Mouse (Mus musculus): ENCODE measurements around the gene Kcnab1. TPM values are rescaled to one million over a fixed set of nuclear protein-coding genes. Genes with fewer than 3 reads are reported as not detected.

The Kcnab1 gene
- polyA plus RNA-seq, 1 experiment from 2014 or later = 0.33 TPM

GRCm38 (mm10) chr3:65204356-65205075 lies 95.3 kb downstream of the Kcnab1 start:
- Histone ChIP-seq H3K36me3 (replicated peaks) (no peaks in the 10 kb centered on the region), H3K9me3 (replicated peaks) (no peaks in the 10 kb centered on the region), H3K9ac (no peak overlapping the region), H3K27ac (replicated peaks) (no peak overlapping the region), H3K4me3 (replicated peaks) (no peak overlapping the region), H3K27me3 (no peaks in the 10 kb centered on the region), H3K4me1 (replicated peaks) (no peaks in the 10 kb centered on the region), H3K4me2 (no peak overlapping the region)
- WGBS (ENCODE audit: insufficient replicate concordance) = 61% methylated on average over 6 of the region's 6 CpGs
- ATAC-seq (ENCODE audit: insufficient read depth) = no peak

GRCm38 (mm10) chr3:65205539-65206020 lies 96.4 kb downstream of the Kcnab1 start:
- no peak overlapping the region for H3K4me3 ChIP-seq (replicated peaks)
- H3K9ac ChIP-seq = no peak overlapping the region
- WGBS (ENCODE audit: insufficient replicate concordance) = 64% methylated on average over 8 of the region's 8 CpGs
- no peak overlapping the region for H3K27ac ChIP-seq (replicated peaks)
- no peak overlapping the region for H3K4me2 ChIP-seq
- no peak for ATAC-seq (ENCODE audit: insufficient read depth)
- H3K36me3 ChIP-seq (replicated peaks) = no peaks in the 10 kb centered on the region
- no peaks in the 10 kb centered on the region for H3K9me3 ChIP-seq (replicated peaks)
- H3K4me1 ChIP-seq (replicated peaks) = no peaks in the 10 kb centered on the region
- H3K27me3 ChIP-seq = no peaks in the 10 kb centered on the region

DNA sequence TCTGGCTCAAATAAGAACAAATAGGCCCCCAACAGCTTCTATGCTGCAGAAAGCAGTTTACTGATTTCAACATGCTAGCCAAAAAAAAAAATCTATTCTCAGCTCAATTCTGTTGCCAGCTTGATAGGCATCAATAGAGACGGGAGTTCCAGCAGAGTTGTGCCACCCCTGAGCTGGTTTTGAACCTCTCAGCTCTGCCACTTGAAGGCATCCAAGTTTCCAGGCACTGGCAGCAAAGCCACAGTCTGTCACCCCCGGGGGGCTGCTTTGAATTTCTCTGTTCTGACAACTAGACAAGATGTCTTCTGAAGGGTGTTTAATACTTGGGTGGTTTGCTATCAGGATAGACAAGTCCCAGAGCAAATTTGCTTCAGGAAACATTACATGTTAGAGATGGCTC lies 104.5 kb downstream of the Kcnab1 start:
- H3K9ac ChIP-seq = no peak overlapping the region
- H3K4me2 ChIP-seq = no peak overlapping the region
- H3K36me3 ChIP-seq (replicated peaks) = no peaks in the 10 kb centered on the region
- H3K9me3 ChIP-seq (replicated peaks) = no peaks in the 10 kb centered on the region
- no peak overlapping the region for H3K4me3 ChIP-seq (replicated peaks)
- ATAC-seq (ENCODE audit: insufficient read depth) = no peak
- no peak overlapping the region for H3K27ac ChIP-seq (replicated peaks)
- no peaks in the 10 kb centered on the region for H3K4me1 ChIP-seq (replicated peaks)
- no peaks in the 10 kb centered on the region for H3K27me3 ChIP-seq
- 40% methylated on average over 2 of the region's 2 CpGs for WGBS (ENCODE audit: insufficient replicate concordance)

DNA sequence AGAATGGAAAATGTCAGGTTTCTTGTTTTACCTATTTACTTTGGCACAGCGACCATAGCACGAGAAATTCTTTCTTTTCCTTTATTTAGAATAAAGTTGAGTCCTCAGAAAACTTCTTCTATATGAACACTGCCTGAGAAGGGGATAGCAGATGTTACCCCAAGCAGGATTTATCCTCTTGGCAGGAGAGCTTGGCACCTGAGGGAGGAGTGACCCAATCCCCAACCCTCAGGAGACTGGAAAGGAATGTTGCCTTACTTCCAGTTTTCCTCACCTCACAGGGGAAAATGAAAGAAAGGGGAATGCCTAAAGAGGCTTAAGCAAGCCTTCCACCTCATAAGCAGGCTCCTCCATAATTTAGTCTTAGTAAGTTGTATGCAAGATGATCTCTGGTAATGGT lies 105.5 kb downstream of the Kcnab1 start:
- ATAC-seq (ENCODE audit: insufficient read depth) = no peak
- Histone ChIP-seq H3K9ac (no peak overlapping the region), H3K4me2 (no peak overlapping the region), H3K27me3 (no peaks in the 10 kb centered on the region), H3K4me3 (replicated peaks) (no peak overlapping the region), H3K27ac (replicated peaks) (no peak overlapping the region), H3K9me3 (replicated peaks) (no peaks in the 10 kb centered on the region), H3K36me3 (replicated peaks) (no peaks in the 10 kb centered on the region), H3K4me1 (replicated peaks) (no peaks in the 10 kb centered on the region)
- WGBS (ENCODE audit: insufficient replicate concordance) = 38% methylated on average over 2 of the region's 2 CpGs

GRCm38 (mm10) chr3:65217673-65218579 lies 108.7 kb downstream of the Kcnab1 start:
- no peak overlapping the region for H3K27ac ChIP-seq (replicated peaks)
- no peak overlapping the region for H3K9ac ChIP-seq
- H3K4me2 ChIP-seq = no peak overlapping the region
- no peaks in the 10 kb centered on the region for H3K27me3 ChIP-seq
- ATAC-seq (ENCODE audit: insufficient read depth) = no peak
- no peaks in the 10 kb centered on the region for H3K4me1 ChIP-seq (replicated peaks)
- WGBS (ENCODE audit: insufficient replicate concordance) = 64% methylated on average over 7 of the region's 7 CpGs
- no peak overlapping the region for H3K4me3 ChIP-seq (replicated peaks)
- no peaks in the 10 kb centered on the region for H3K36me3 ChIP-seq (replicated peaks)
- H3K9me3 ChIP-seq (replicated peaks) = no peaks in the 10 kb centered on the region

- Histone ChIP-seq H3K9me3 (replicated peaks) (no peaks in the 10 kb centered on the region), H3K36me3 (replicated peaks) (no peaks in the 10 kb centered on the region), H3K4me2 (no peak overlapping the region), H3K27ac (replicated peaks) (no peak overlapping the region), H3K9ac (no peak overlapping the region), H3K4me3 (replicated peaks) (no peak overlapping the region), H3K27me3 (no peaks in the 10 kb centered on the region), H3K4me1 (replicated peaks) (no peaks in the 10 kb centered on the region)
- ATAC-seq (ENCODE audit: insufficient read depth) = no peak
Measured at GRCm38 (mm10) chr3:65220287-65220686, 111.1 kb downstream of the Kcnab1 start.

- Histone ChIP-seq H3K4me3 (replicated peaks) (no peak overlapping the region), H3K9me3 (replicated peaks) (no peaks in the 10 kb centered on the region), H3K27ac (replicated peaks) (no peak overlapping the region), H3K4me2 (no peak overlapping the region), H3K27me3 (no peaks in the 10 kb centered on the region), H3K4me1 (replicated peaks) (no peaks in the 10 kb centered on the region), H3K9ac (no peak overlapping the region), H3K36me3 (replicated peaks) (no peaks in the 10 kb centered on the region)
- 59% methylated on average over 2 of the region's 2 CpGs for WGBS (ENCODE audit: insufficient replicate concordance)
- ATAC-seq (ENCODE audit: insufficient read depth) = no peak
Measured at GRCm38 (mm10) chr3:65223635-65224034, 114.5 kb downstream of the Kcnab1 start.

DNA sequence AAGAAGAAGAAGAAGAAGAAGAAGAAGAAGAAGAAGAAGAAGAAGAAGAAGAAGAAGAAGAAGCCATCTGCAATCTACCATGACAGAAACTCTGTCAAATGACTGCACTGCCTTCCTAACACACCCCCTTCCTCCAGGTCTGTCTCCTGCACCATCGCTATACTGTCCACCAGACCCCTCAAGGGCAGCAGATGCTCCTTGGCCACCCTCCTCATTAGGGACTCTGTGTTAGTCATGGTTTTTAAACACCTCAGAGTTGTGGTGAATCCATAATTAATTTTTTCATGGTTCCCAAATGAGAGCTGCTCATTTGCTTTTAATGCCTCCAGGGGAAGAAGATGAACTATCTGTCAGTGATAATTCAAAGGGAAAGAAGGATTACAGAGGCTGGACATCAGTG lies 121.8 kb downstream of the Kcnab1 start:
- H3K9ac ChIP-seq = no peak overlapping the region
- no peak overlapping the region for H3K4me3 ChIP-seq (replicated peaks)
- H3K4me2 ChIP-seq = no peak overlapping the region
- no peaks in the 10 kb centered on the region for H3K9me3 ChIP-seq (replicated peaks)
- 70% methylated on average over 1 of the region's 1 CpGs for WGBS (ENCODE audit: insufficient replicate concordance)
- H3K27ac ChIP-seq (replicated peaks) = no peak overlapping the region
- H3K27me3 ChIP-seq = no peaks in the 10 kb centered on the region
- ATAC-seq (ENCODE audit: insufficient read depth) = no peak
- no peaks in the 10 kb centered on the region for H3K4me1 ChIP-seq (replicated peaks)
- no peaks in the 10 kb centered on the region for H3K36me3 ChIP-seq (replicated peaks)

DNA sequence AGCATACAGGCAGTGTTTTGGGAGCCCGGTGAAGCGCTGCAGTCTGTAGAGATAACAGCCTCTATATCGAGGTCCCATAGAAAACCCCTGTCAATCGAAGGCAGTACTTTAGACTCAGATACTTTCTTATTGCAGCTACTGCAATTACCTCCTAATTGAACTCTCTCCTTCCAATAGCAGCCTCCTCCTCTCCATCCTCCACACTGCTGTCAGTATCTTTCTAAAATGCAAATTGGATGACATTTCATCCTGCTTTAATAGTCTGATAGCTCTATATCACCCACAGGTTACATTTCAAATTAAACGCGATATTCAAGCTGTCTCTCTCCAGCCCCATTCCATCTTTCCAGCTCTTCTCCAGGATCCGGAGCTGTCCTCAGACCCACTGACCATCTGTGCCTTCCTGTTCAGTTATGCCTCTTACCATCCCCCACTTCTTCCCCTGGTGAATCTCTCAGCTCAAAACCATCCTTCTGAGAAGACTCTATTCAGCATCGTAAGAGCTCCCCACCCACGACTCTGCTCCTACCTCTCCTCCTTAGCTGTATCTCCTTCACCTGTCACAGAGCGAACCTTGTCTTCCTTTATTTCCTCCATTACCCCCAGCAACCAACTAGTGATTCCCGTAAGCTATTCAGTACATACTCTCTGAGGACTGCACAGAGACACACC lies 122.4 kb downstream of the Kcnab1 start:
- Histone ChIP-seq H3K36me3 (replicated peaks) (no peaks in the 10 kb centered on the region), H3K9me3 (replicated peaks) (no peaks in the 10 kb centered on the region), H3K27me3 (no peaks in the 10 kb centered on the region), H3K27ac (replicated peaks) (no peak overlapping the region), H3K4me3 (replicated peaks) (no peak overlapping the region), H3K4me2 (no peak overlapping the region), H3K9ac (no peak overlapping the region), H3K4me1 (replicated peaks) (no peaks in the 10 kb centered on the region)
- 65% methylated on average over 11 of the region's 11 CpGs for WGBS (ENCODE audit: insufficient replicate concordance)
- ATAC-seq (ENCODE audit: insufficient read depth) = no peak

- H3K4me2 ChIP-seq = no peak overlapping the region
- H3K27me3 ChIP-seq = no peaks in the 10 kb centered on the region
- no peaks in the 10 kb centered on the region for H3K36me3 ChIP-seq (replicated peaks)
- no peak overlapping the region for H3K4me3 ChIP-seq (replicated peaks)
- H3K9ac ChIP-seq = no peak overlapping the region
- H3K4me1 ChIP-seq (replicated peaks) = no peaks in the 10 kb centered on the region
- ATAC-seq (ENCODE audit: insufficient read depth) = no peak
- no peaks in the 10 kb centered on the region for H3K9me3 ChIP-seq (replicated peaks)
- WGBS (ENCODE audit: insufficient replicate concordance) = 48% methylated on average over 6 of the region's 6 CpGs
- H3K27ac ChIP-seq (replicated peaks) = no peak overlapping the region
Measured at GRCm38 (mm10) chr3:65249023-65249422, 139.8 kb downstream of the Kcnab1 start.

DNA sequence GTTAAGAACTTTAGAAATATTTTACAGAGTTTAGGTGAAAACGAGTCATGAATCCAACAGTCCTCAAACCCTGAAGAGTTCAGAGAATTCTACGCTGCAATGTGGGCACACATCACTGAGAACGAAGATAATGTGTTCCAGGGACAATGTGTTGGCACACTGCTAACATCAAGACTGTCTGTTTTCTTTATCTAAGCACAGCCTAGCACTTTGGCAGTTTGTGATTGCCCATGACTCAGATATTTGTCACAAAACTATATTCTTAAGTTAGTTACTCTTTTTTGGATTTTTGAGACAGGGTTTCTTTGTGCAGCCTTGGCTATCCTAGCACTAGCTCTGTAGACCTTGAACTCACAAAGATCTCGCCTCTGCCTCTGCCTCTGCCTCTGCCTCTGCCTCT lies 151.3 kb downstream of the Kcnab1 start:
- Histone ChIP-seq H3K4me3 (replicated peaks) (no peak overlapping the region), H3K27me3 (no peaks in the 10 kb centered on the region), H3K9ac (no peak overlapping the region), H3K9me3 (replicated peaks) (no peaks in the 10 kb centered on the region), H3K36me3 (replicated peaks) (no peaks in the 10 kb centered on the region), H3K4me1 (replicated peaks) (no peaks in the 10 kb centered on the region), H3K27ac (replicated peaks) (no peak overlapping the region), H3K4me2 (no peak overlapping the region)
- no peak for ATAC-seq (ENCODE audit: insufficient read depth)
- WGBS (ENCODE audit: insufficient replicate concordance) = 40% methylated on average over 4 of the region's 4 CpGs
